Mouse (Mus musculus): Measurements from ENCODE around the gene Col15a1.

DNA sequence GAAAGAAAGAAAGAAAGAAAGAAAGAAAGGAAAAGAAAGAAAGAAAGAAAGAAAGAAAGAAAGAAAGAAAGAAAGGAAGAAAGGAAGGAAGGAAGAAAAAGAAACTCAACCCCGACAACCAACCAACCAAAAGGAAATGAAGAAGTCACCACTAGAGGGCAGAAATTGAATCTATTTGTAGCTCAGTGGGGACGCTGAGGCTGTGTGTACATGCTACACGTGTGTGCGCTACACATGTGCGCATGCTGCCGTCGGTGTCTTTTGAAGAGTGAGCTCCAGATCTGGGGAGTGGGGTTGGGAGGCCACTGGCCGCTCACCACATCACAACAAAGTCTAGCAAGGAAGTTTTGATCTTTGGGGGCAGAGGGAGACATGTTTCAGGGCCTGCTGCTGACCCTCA is 38.9 kb downstream of the Col15a1 start:
- TF ChIP-seq EP300 (IDR thresholded peaks at IDR 0.05; ENCODE audit: low read depth): no peak
- peak; percentile 68 for TF ChIP-seq CTCF (IDR thresholded peaks at IDR 0.05; ENCODE audit: low read depth)

Data from liver, embryonic 14.5 days (tissue).